Mouse (Mus musculus) layer of hippocampus, postnatal 36 days (tissue): ENCODE measurements around the gene Fabp2. TPM values are rescaled to one million over a fixed set of nuclear protein-coding genes. Genes with fewer than 3 reads are reported as not detected.

Experiments
- DNase-seq, 2 experiments: peaks; one replicate each; pipeline ENCODE4 v3.0.0; 2022
- total RNA-seq, 2 experiments: library from RNA; stranded (reverse); gene quantifications; 2 replicates each; pipeline ENCODE4 v1.2.3; 2021

Gene Fabp2
- not detected for total RNA-seq

- DNase-seq = no peak
Measured at GRCm38 (mm10) chr3:122894772-122895171, at the start of gene Fabp2. Fabp2 (plus strand) TSS chr3:122895072.

- DNase-seq = no peak
Measured at GRCm38 (mm10) chr3:122848410-122849034, 46.4 kb upstream of the Fabp2 start.

- no peak for DNase-seq
Measured at GRCm38 (mm10) chr3:122855149-122855548, 39.7 kb upstream of the Fabp2 start.

DNA sequence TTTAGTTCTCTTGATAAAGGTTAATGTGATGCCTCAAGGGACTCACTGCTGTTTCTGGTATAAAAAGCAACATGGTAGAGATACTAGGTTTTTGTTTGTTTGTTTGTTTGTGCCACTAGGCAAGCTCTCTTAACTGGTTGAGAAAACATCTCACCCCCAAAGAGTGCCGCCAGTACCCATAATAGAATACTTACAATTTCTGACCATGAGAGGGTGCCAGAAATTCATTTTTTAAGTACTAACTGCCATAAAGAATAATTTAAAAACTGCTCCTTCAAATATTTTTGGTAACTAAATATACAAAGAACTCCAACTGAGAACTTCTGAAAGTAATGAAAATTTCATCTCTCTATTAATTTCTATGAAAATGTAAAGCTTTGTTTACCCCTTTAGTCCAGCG lies 35.0 kb upstream of the Fabp2 start:
- no peak for DNase-seq

GRCm38 (mm10) chr3:122860573-122861498 lies 34.0 kb upstream of the Fabp2 start:
- no peak for DNase-seq

DNA sequence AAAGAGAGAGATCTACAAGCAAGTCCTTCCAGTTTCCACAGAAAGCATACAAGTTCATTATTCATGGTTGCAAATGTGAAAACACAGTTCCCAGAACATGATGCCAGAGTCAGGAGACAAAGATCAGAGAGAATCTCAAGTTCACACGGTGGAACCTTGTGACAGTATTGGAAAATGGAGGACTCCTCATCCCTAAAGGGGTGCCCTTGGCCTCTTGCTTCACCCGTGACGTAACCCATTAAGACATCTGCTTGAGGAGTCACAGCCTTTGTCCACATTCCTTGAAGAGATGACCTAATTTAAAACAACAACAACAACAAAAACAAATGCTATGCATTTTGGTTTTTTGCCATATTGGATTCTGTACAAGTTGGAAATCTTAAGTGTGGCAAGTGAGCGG lies 29.8 kb upstream of the Fabp2 start:
- no peak for DNase-seq

DNA sequence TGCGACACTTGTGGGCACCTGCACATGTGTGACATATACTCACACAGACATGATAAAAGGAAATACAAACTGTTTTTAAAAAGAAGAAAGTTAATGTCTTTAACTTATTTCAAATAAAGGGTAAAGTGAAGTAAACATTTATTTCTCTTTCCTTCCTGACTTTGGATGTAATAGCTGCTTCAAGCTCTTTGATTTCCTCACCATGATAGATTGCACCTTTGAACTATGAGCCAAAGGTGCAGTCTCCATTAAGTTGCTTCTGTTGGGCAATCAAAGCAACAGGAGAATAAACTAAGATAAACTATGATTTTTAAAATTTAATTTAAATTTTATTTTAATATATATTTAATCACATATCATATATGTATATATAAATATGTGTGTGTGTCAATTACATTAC lies 26.6 kb upstream of the Fabp2 start:
- DNase-seq = no peak

DNA sequence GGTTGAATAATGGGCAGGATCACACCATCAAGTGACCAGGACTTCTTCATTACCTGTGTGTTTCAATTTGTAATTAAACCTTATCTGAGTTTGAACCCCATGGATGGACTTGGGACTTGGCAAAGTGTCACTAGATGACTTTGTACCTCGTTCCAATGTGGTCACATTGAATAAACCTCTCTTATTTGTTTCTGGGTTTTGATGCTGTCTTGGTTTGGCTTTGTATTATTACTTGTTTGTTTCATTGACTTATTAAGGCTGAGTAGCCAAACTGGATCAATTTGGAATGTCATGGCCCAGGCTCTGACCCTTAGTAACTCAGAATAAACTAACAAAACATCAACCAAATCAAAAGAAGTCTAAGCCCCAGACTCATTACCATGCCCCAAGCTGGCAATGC lies 23.3 kb upstream of the Fabp2 start:
- no peak for DNase-seq

DNA sequence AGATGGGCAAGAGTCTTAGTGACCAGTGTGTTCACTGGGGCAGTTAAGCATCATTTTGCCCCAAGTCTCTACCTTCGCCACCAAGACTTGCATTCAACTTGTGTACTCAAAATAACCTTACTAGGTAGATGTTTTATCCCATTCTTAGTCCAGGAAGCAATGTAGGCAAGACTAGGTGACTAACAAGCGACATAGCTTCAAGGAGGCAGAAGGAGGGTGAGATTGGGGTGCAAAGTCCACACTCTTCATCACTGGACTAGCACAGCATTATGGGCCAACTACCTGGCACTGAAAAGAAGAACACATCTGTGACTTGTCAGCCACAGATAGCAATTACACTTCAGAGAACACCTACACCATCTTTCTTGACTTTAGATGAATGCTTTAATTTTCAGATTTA lies 18.0 kb upstream of the Fabp2 start:
- DNase-seq = no peak

DNA sequence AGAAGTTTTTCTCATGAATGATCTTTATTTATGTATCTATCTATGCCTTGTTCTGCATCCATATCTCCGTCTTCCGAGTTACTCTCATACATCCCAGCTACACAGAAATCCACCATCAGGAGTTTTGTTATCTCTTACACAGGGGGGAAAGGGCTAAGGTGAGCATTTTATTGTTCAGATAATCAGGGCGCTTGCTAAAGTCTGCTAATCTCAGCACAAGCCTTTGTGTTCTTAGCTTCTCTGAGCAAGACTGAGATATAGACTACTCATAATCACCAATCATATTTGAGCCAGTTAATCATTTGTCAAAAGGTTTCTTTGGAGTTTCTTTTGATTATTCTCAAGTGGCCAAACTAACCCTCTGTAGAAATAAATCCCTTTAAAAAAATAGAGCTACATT lies 17.3 kb upstream of the Fabp2 start:
- DNase-seq = no peak

- no peak for DNase-seq
Measured at GRCm38 (mm10) chr3:122878705-122879315, 16.1 kb upstream of the Fabp2 start.

GRCm38 (mm10) chr3:122887505-122888301 lies 7.2 kb upstream of the Fabp2 start:
- DNase-seq = no peak

DNA sequence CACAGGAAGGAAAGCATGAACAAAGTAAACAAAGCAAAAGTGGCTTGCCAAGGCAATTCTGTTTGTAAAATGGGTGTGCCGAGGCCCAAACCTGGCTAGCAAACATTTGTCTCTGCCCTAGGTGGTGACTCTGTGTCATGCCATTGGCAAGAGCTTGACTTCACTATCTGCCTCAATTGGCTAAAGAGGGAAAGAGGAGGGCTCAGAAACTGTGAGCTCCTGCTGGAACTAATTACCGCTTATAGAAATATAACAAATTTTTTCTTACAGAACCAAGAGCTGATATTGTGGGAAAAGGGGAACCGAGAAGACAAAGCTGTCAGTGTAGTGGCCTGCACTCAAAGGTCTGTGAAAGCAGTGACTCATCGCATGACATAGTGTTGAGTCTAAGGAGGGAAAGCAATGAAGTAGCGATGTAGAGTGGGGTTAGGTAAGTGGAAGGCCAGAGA lies 6.5 kb upstream of the Fabp2 start:
- DNase-seq = no peak

- DNase-seq = no peak
Measured at GRCm38 (mm10) chr3:122895189-122895731, 388 bp downstream of the Fabp2 start.

DNA sequence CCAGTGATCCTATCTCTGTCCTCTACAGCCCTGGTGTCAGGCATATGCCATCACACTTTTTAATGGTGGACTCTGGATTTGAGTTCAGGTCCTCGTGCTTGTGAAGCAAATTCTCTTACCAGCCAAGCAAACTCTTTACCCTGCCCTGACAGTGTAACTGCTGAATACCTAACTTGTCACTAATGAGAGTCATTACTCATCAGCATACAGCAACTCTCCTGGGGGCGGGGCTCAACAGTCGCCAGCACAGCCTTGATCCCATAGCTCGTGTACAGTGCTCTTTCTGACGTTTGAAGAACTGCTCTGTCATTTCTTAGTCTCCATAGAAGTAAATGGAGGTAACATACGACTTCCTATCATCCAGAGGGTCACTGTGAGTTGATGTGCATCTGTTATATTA lies 3.4 kb downstream of the Fabp2 start:
- no peak for DNase-seq

DNA sequence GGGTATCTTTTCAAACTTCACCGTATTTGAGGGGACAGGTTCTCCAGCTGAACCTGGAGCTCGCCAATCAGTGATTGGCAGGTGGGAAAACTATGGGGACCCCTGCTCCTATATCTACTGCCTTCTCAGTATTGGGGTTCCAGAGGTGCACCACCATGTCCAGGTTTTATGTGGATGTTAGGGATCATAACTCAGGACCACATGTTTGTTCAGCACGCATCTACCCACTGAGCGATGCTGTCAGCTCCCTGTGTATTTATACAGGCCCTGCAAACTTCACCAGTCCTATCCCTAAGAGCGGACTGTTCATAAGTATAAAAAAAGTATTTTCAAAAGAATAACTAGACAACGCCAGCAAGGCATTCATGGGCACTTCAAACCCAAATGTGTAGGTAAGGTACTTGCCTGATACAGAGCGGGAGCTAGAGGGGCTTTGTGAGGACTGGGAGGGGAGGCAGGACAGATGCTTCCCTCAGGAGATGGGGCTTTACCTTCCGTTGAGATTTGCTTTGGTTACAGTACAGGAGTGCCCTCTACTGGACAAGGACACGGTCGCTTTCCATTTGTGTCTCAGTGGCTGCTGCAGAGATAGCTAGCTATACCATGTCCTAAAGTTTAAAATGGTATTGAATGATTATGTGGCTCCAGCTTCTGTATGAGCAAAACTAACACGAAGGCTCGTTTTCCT lies 9.0 kb downstream of the Fabp2 start:
- DNase-seq = peak; percentile 11 to 34

GRCm38 (mm10) chr3:122907841-122908240 lies 13.0 kb downstream of the Fabp2 start:
- DNase-seq = no peak

DNA sequence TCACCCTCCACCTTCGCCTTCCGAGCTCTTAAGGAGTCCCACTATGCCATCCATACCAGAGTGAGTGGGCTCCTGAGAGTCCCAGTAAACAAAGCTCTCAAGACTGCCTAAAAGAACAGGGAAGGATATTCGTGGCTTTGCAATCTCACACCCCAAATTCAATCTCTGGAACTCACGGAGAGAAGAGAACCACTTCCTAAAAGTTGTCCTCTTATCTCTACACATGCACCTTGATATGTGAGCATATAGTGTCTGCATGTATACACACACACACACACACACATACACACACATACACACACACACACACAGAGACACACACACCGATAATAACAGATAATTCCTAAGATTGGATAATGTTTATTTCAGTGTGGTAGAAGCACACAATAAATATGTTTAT lies 20.6 kb downstream of the Fabp2 start:
- DNase-seq = no peak

- no peak for DNase-seq
Measured at GRCm38 (mm10) chr3:122916191-122916680, 21.4 kb downstream of the Fabp2 start.

DNA sequence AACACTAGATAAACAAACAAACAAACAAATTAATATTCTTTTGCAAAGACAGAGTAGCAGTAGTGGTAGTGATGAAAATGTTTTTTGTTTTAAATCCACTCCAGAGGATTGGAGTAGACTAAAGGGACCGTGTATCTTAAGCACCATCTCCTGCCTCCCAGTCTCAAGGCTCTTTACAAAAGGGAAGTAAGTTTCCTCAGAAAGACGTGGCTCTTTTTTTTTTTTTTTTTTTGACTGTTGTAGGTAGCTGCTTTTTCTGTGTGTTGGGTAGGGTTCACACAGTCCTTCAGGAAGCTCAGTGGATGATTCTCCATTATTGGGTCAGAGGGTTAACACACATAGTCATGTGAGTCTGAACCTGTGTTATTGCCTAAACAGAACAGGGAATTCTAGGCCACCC lies 23.8 kb downstream of the Fabp2 start:
- no peak for DNase-seq

GRCm38 (mm10) chr3:122919260-122919659 lies 24.4 kb downstream of the Fabp2 start, which contains the start of gene Gm10959:
Gm10959 (minus strand) TSS chr3:122919360.
- DNase-seq = no peak
